Mouse (Mus musculus): Measurements from ENCODE around the gene Ogdhl. TPM values are rescaled to one million over a fixed set of nuclear protein-coding genes. Genes with fewer than 3 reads are reported as not detected.

The Ogdhl gene
- polyA plus RNA-seq, 1 experiment from 2014 or later, result 0.83 TPM

DNA sequence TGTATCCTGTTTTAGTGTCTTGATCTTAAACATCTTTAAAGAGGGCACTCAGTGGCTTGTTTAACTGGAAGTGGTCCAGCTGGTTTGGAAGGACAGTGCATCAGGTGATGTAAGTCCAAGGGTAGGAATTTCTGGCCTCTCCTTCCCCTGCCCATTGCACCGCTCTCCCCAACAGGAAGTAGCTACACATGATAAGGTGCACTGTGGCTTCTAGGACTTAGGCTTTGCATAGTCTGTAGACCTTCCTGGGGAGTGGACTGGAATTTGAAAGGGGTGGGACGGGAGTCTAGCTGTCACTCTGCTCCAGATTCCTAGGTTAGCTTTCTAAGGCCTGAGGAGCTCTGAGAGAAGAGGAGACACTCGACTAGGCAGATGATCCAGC lies 58.3 kb downstream of the Ogdhl start:
- Histone ChIP-seq H3K27ac (replicated peaks) (no peak overlapping the region), H3K36me3 (replicated peaks) (no peaks in the 10 kb centered on the region), H3K27me3 (peaks cover 36% of the 10 kb centered on the region), H3K4me1 (replicated peaks) (no peaks in the 10 kb centered on the region), H3K4me2 (no peak overlapping the region), H3K9me3 (replicated peaks) (no peaks in the 10 kb centered on the region), H3K4me3 (replicated peaks) (no peak overlapping the region), H3K9ac (no peak overlapping the region)
- 18% methylated on average over 3 of the region's 3 CpGs for WGBS (ENCODE audit: insufficient replicate concordance)
- no peak for ATAC-seq (ENCODE audit: insufficient read depth)

DNA sequence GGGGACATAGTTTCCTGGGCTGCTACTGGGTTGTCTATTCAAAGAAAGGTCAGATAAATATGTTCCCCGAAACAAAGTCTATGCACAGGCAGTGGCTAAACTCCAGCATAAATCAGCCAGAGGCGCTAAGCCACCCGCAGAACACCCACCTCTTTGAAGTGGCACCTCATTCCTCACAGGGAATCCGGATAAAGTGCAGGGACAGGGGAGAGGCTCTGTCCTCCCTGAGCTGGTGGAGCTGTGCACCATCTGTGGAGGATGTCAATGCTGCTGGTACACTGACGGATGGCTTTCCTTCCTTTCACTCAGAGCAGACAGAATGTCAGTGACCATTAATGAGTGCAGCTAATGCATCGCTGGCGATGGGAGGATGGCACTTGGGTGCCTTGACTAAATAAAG lies 59.2 kb downstream of the Ogdhl start:
- 25% methylated on average over 7 of the region's 7 CpGs for WGBS (ENCODE audit: insufficient replicate concordance)
- Histone ChIP-seq H3K9ac (no peak overlapping the region), H3K36me3 (replicated peaks) (no peaks in the 10 kb centered on the region), H3K4me2 (no peak overlapping the region), H3K4me3 (replicated peaks) (no peak overlapping the region), H3K27ac (replicated peaks) (no peak overlapping the region), H3K9me3 (replicated peaks) (no peaks in the 10 kb centered on the region), H3K27me3 (peaks cover 36% of the 10 kb centered on the region), H3K4me1 (replicated peaks) (no peaks in the 10 kb centered on the region)
- ATAC-seq (ENCODE audit: insufficient read depth), result no peak

DNA sequence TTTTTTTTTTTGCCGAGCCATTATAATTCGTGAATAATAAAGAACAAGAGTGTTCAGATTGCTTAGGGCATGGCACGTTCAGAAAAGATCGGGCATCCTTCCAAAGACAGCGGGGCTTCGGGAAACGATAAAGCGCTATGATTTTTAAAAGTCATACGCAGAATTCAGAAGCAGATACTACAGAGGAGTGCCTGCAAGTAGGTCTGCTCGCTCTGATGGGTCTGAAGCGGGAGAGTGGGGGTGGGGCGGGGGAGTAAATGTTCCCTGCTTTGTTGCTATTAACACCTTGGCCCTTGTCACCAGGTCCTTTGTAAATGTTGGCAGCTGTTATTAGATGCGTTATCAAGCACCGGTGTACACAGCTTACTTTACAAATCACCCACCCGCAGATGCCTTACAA lies 59.8 kb downstream of the Ogdhl start:
- Histone ChIP-seq H3K27ac (replicated peaks) (no peak overlapping the region), H3K27me3 (peaks cover 36% of the 10 kb centered on the region), H3K4me2 (no peak overlapping the region), H3K9me3 (replicated peaks) (no peaks in the 10 kb centered on the region), H3K9ac (no peak overlapping the region), H3K4me3 (replicated peaks) (no peak overlapping the region), H3K36me3 (replicated peaks) (no peaks in the 10 kb centered on the region), H3K4me1 (replicated peaks) (no peaks in the 10 kb centered on the region)
- 35% methylated on average over 15 of the region's 15 CpGs for WGBS (ENCODE audit: insufficient replicate concordance)
- no peak for ATAC-seq (ENCODE audit: insufficient read depth)

DNA sequence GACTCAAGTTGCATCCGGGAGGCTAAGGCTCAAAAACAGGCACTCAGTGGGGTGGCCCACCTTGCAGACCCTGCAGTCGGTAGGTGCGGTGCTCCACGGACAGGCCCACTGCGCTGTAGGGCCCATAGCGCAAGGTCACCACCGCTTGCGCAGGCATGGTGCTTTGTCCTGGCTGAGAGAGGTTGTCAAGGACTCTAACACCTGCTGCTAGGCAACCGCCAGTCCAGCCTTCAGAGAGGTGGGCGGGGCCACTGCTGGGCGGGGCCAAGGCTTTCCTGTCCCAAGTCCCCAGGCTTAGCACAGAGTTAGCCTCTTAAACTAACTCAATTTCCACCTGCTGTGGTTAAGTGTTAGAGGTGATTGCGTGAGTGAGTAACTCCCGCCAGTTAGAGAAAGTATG lies 66.4 kb downstream of the Ogdhl start, which contains the start of gene 1700024G13Rik:
Gene 1700024G13Rik, minus strand, starts transcription at position 196 of the 400 bp plus-strand sequence.
- Histone ChIP-seq H3K4me3 (replicated peaks) (no peak within 1 kb of the TSS), H3K4me2 (no peak within 1 kb of the TSS), H3K36me3 (replicated peaks) (no peaks in the 10 kb centered on the region), H3K27me3 (no peaks in the 10 kb centered on the region), H3K4me1 (replicated peaks) (no peaks in the 10 kb centered on the region), H3K9me3 (replicated peaks) (no peaks in the 10 kb centered on the region), H3K27ac (replicated peaks) (no peak within 1 kb of the TSS), H3K9ac (no peak within 1 kb of the TSS)
- no peak for ATAC-seq (ENCODE audit: insufficient read depth)
- WGBS (ENCODE audit: insufficient replicate concordance), result 2% methylated on average over 13 of the region's 13 CpGs

Other genes with a start within 250 kb of the Ogdhl start
- 13.7 and 14.5 TPM in 2 replicates for gene Oxnad1, start 236.6 kb upstream of the Ogdhl start, polyA plus RNA-seq (2015; fragmentation: Nextera tagmentation; extraction: Ambion mirVana)
- gene Dph3, start 236.3 kb upstream of the Ogdhl start, polyA plus RNA-seq (2015; fragmentation: Nextera tagmentation; extraction: Ambion mirVana), result 58.9 and 66.2 TPM in 2 replicates
- 0.30 and 0.31 TPM in 2 replicates for gene Msmb, start 180.0 kb upstream of the Ogdhl start, polyA plus RNA-seq (2015; fragmentation: Nextera tagmentation; extraction: Ambion mirVana)
- gene Ncoa4, start 162.2 kb upstream of the Ogdhl start, polyA plus RNA-seq (2015; fragmentation: Nextera tagmentation; extraction: Ambion mirVana), result 332 and 365 TPM in 2 replicates
- gene Timm23, start 120.1 kb upstream of the Ogdhl start, polyA plus RNA-seq (2015; fragmentation: Nextera tagmentation; extraction: Ambion mirVana), result 159 and 163 TPM in 2 replicates
- 13.0 and 13.1 TPM in 2 replicates for gene Parg, start 120.1 kb upstream of the Ogdhl start, polyA plus RNA-seq (2015; fragmentation: Nextera tagmentation; extraction: Ambion mirVana)
- not detected in 2 replicates for gene 1700024G13Rik, start 66.4 kb downstream of the Ogdhl start, polyA plus RNA-seq (2015; fragmentation: Nextera tagmentation; extraction: Ambion mirVana)
- not detected in 2 replicates for gene Slc18a3, start 142.8 kb downstream of the Ogdhl start, polyA plus RNA-seq (2015; fragmentation: Nextera tagmentation; extraction: Ambion mirVana)
- gene Chat, start 144.0 kb downstream of the Ogdhl start, polyA plus RNA-seq (2015; fragmentation: Nextera tagmentation; extraction: Ambion mirVana), result not detected in 2 replicates
- gene Ercc6, start 191.5 kb downstream of the Ogdhl start, polyA plus RNA-seq (2015; fragmentation: Nextera tagmentation; extraction: Ambion mirVana), result 5.6 and 6.0 TPM in 2 replicates

Data from liver, embryonic 15.5 days (tissue).